Mouse (Mus musculus) CH12.LX (cell line): ENCODE results near the gene Apopt1. TPM values are rescaled to one million over a fixed set of nuclear protein-coding genes. Genes with fewer than 3 reads are reported as not detected.

Source experiments
- DNase-seq: peaks from one replicate; pipeline ENCODE4 v3.0.0-alpha.2; 2013; ENCODE audit errors: extremely low read depth
- H3K27ac ChIP-seq: 2 replicates; pipeline ENCODE4 v1.5.1; 2012; ENCODE audit warnings: low read depth, mild to moderate bottlenecking, control low read depth, moderate library complexity; ENCODE audit not compliant: insufficient read depth
- H3K27me3 ChIP-seq: replicated peaks from 2 replicates; pipeline ENCODE3; 2012; ENCODE audit warnings: inconsistent platforms
- H3K36me3 ChIP-seq, 2 experiments: replicated peaks in 1 of 2; 2 replicates each; pipeline versions ENCODE3 to v1.6.1; 2012; ENCODE audit warnings: inconsistent platforms in 1 of 2, low read length in 1 of 2, mild to moderate bottlenecking in 1 of 2, mixed read lengths in 1 of 2, moderate library complexity in 1 of 2; ENCODE audit not compliant: control insufficient read depth in 1 of 2, insufficient read depth in 1 of 2
- H3K4me1 ChIP-seq, 2 experiments: 2 replicates each; pipeline ENCODE4 v1.6.1; 2012; ENCODE audit warnings: inconsistent platforms in 1 of 2, moderate library complexity in 1 of 2; ENCODE audit not compliant: insufficient read depth in 2 of 2, control insufficient read depth in 1 of 2
- H3K4me2 ChIP-seq: 2 replicates; pipeline ENCODE4 v1.6.1; 2012; ENCODE audit warnings: low read depth, mild to moderate bottlenecking, control low read depth; ENCODE audit not compliant: poor library complexity, insufficient read depth, severe bottlenecking
- H3K4me3 ChIP-seq, 3 experiments: fragments of 150-350 bp in 1 of 3; sonication (generic) in 1 of 3; replicated peaks in 1 of 3; 2 replicates each; pipeline versions ENCODE3 to v1.5.1; 2011 to 2012; ENCODE audit warnings: low read depth in 2 of 3, low read length in 2 of 3, mild to moderate bottlenecking in 2 of 3, moderate library complexity in 2 of 3, control low read depth in 1 of 3, improper control_type of control experiment in 1 of 3, inconsistent platforms in 1 of 3, mixed read lengths in 1 of 3; ENCODE audit not compliant: poor library complexity in 1 of 3
- H3K79me2 ChIP-seq: replicated peaks from 2 replicates; pipeline ENCODE4 v1.6.1; 2012; ENCODE audit warnings: mild to moderate bottlenecking, moderate library complexity; ENCODE audit not compliant: control insufficient read depth, poor library complexity, insufficient read depth, severe bottlenecking; ENCODE audit errors: extremely low read depth
- H3K9ac ChIP-seq: 2 replicates; pipeline ENCODE4 v1.6.1; 2012; ENCODE audit warnings: low read depth, mild to moderate bottlenecking, control low read depth, moderate library complexity; ENCODE audit not compliant: insufficient read depth
- H3K9me3 ChIP-seq: replicated peaks from 2 replicates; pipeline ENCODE3; 2012; ENCODE audit warnings: low read length, inconsistent platforms, mixed read lengths
- CHD1 ChIP-seq: IDR thresholded peaks from 2 replicates; pipeline ENCODE4 v1.6.1; 2012; ENCODE audit warnings: low read depth, low read length, improper control_type of control experiment, inconsistent platforms
- CHD2 ChIP-seq: IDR thresholded peaks from 2 replicates; pipeline ENCODE4 v1.6.1; 2011; ENCODE audit warnings: low read length, improper control_type of control experiment
- CTCF ChIP-seq, 2 experiments: IDR thresholded peaks in 1 of 2; conservative IDR thresholded peaks in 1 of 2; 2 replicates each; pipeline ENCODE4 v1.5.1; 2011 to 2012; ENCODE audit warnings: low read depth in 2 of 2, low read length in 2 of 2, improper control_type of control experiment in 1 of 2, inconsistent platforms in 1 of 2, mild to moderate bottlenecking in 1 of 2, moderate library complexity in 1 of 2
- ELF1 ChIP-seq: IDR thresholded peaks from 2 replicates; pipeline ENCODE4 v1.6.1; 2014; ENCODE audit warnings: low read depth, mild to moderate bottlenecking, inconsistent platforms, low read length, improper control_type of control experiment
- GABPA ChIP-seq: IDR thresholded peaks from 2 replicates; pipeline ENCODE4 v1.6.1; 2012; ENCODE audit warnings: low read depth, low read length, improper control_type of control experiment, inconsistent platforms; ENCODE audit not compliant: insufficient replicate concordance
- IRF4 ChIP-seq: IDR thresholded peaks from 2 replicates; pipeline ENCODE4 v1.6.1; 2014; ENCODE audit warnings: low read depth, mild to moderate bottlenecking, inconsistent platforms, low read length, improper control_type of control experiment
- JUN ChIP-seq: IDR thresholded peaks from 2 replicates; pipeline ENCODE4 v1.6.1; 2011; ENCODE audit warnings: low read depth, mild to moderate bottlenecking, low read length, improper control_type of control experiment, moderate library complexity; ENCODE audit not compliant: insufficient read depth
- JUND ChIP-seq: conservative IDR thresholded peaks from 2 replicates; pipeline ENCODE4 v1.6.1; 2011; ENCODE audit warnings: low read depth, low read length, improper control_type of control experiment
- MEF2A ChIP-seq: IDR thresholded peaks from 2 replicates; pipeline ENCODE4 v1.6.1; 2014; ENCODE audit warnings: low read depth, mild to moderate bottlenecking, inconsistent platforms, low read length, improper control_type of control experiment, borderline replicate concordance
- MYC ChIP-seq: IDR thresholded peaks from 2 replicates; pipeline ENCODE4 v1.6.1; 2011; ENCODE audit warnings: low read depth, mild to moderate bottlenecking, improper control_type of control experiment, low read length
- RAD21 ChIP-seq: IDR thresholded peaks from 2 replicates; pipeline ENCODE4 v1.6.1; 2011; ENCODE audit warnings: low read depth, mild to moderate bottlenecking, low read length, improper control_type of control experiment, moderate library complexity
- RCOR1 ChIP-seq: conservative IDR thresholded peaks from 2 replicates; pipeline ENCODE4 v1.6.1; 2012; ENCODE audit warnings: low read depth, mild to moderate bottlenecking, inconsistent platforms, low read length, improper control_type of control experiment
- SIN3A ChIP-seq: IDR thresholded peaks from 2 replicates; pipeline ENCODE4 v1.6.1; 2012; ENCODE audit warnings: low read length, improper control_type of control experiment, inconsistent platforms
- SMC3 ChIP-seq: IDR thresholded peaks from 2 replicates; pipeline ENCODE4 v1.6.1; 2011; ENCODE audit warnings: low read depth, low read length, improper control_type of control experiment
- TBP ChIP-seq: conservative IDR thresholded peaks from 2 replicates; pipeline ENCODE4 v1.6.1; 2011; ENCODE audit warnings: low read depth, low read length, improper control_type of control experiment
- TCF12 ChIP-seq: IDR thresholded peaks from 2 replicates; pipeline ENCODE4 v1.6.1; 2014; ENCODE audit warnings: low read depth, mild to moderate bottlenecking, inconsistent platforms, low read length, improper control_type of control experiment
- USF2 ChIP-seq: conservative IDR thresholded peaks from 2 replicates; pipeline ENCODE4 v1.6.1; 2011; ENCODE audit warnings: low read depth, low read length, improper control_type of control experiment
- ZMIZ1 ChIP-seq: IDR thresholded peaks from 2 replicates; pipeline ENCODE4 v1.6.1; 2012; ENCODE audit warnings: low read depth, mild to moderate bottlenecking, inconsistent platforms, low read length, improper control_type of control experiment
- ZNF384 ChIP-seq: IDR thresholded peaks from 2 replicates; pipeline ENCODE4 v1.6.1; 2012; ENCODE audit warnings: low read depth, low read length, improper control_type of control experiment, inconsistent platforms
- dilution Hi-C: fragments of 300-500 bp; cut with MboI; formaldehyde crosslinking; loops from 2 replicates; pipeline ENCODE4 v1.14.3; 2020; ENCODE audit warnings: low sequenced_read_pairs; ENCODE audit not compliant: extremely low pct_unique_long_range_greater_than_20kb, extremely low pct_ligation_motif_present
- in situ Hi-C: fragments of 300-500 bp; cut with MboI; formaldehyde crosslinking; loops from 3 replicates; pipeline ENCODE4 v1.14.3; 2019; ENCODE audit warnings: low sequenced_read_pairs, low pct_ligation_motif_present, low pct_unique_long_range_greater_than_20kb, mixed read lengths
- polyA plus RNA-seq: library from polyadenylated mRNA; unstranded; fragments of >175 nt; gene quantifications from 2 replicates; pipeline ENCODE4 v1.2.1, GENCODE M21; 2012; ENCODE audit warnings: low read depth; ENCODE audit not compliant: insufficient read length
- total RNA-seq, 2 experiments: library from RNA; depleted of rRNA; stranded (reverse); fragments of 300-350 nt in 1 of 2; fragments of >200 nt in 1 of 2; gene quantifications; 2 replicates each; pipeline ENCODE4 v1.2.3; 2012 to 2014

Gene Apopt1
- total and polyA plus RNA-seq, 3 experiments, result 36.0 to 49.1 (median 43.6) TPM

DNA sequence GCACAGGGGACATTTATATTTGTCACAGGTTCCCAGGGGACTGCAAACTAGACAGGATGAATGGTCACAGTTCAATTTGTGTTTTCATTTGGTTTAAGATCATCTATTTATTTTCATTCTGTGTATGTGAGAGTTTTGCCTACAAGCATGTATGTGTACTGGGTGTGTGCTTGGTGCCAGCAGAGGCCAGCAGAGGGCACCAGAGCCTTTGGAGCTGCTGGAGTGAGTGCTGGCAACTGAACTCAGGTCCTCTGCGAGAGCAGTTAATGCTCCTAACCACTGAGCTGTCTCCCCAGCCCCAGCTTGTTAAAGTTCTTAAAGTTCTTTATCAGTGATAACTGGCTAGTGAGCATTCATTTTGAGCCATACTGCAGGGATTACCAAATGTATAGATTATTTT is 66.5 kb downstream of the Apopt1 start:
- peaks cover 0 to 11% of the 10 kb centered on the region in 2 experiments; a peak in 1 of 4 replicates for H3K4me1 ChIP-seq
- DNase-seq, result no peak
- H3K27ac ChIP-seq, result no peak overlapping the region
- in situ Hi-C loops (no loop called here), dilution Hi-C loops (no loop called here)
- no peak overlapping the region for H3K9ac ChIP-seq
- peaks cover 10% of the 10 kb centered on the region for H3K9me3 ChIP-seq
- no peaks in the 10 kb centered on the region for H3K79me2 ChIP-seq
- no peak overlapping the region for H3K4me2 ChIP-seq
- H3K27me3 ChIP-seq, result no peaks in the 10 kb centered on the region
- H3K36me3 ChIP-seq, result peaks cover 81 to 95% of the 10 kb centered on the region in 2 experiments
- TF ChIP-seq CTCF (conservative IDR thresholded peaks at IDR 0.05 in 1 of 2, IDR thresholded peaks at IDR 0.05 in 1 of 2; ENCODE audit: low read depth in 2 of 2, low read length in 2 of 2), result peak in 1 of 2 experiments; percentile 40; a peak in 2 of 4 replicates
- TF ChIP-seq CHD1, result no peak
- TF ChIP-seq ELF1, result no peak
- TF ChIP-seq RAD21, result peak; percentile 33
- TF ChIP-seq MEF2A, result no peak
- TF ChIP-seq MYC, result no peak
- no peak for TF ChIP-seq ZMIZ1
- TF ChIP-seq SMC3, result peak; percentile 23
- H3K4me3 ChIP-seq, result no peak overlapping the region

DNA sequence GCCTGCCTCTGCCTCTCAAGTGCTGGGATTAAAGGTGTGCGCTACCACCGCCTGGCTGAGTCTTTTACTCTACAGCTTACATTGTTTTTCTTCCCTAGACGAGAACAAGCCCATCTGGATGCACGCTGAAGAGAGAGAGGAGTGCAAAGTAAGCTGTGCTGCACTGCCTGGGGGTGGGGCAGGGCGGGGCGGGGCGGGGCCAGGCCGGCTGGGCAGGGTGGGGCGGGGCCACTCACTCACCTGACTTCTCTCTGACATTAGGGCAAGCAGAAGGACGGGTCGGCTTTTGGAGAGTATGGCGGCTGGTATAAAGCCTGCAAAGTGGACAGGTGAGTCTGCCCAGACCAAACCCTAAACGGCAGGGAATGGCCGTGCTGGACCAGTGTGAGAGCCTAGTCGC is 72.1 kb downstream of the Apopt1 start:
- dilution Hi-C loops, result no loop called here
- no peak for DNase-seq

More for the DNA sequence above, 72.1 kb downstream of the Apopt1 start:
- no peak overlapping the region for H3K4me2 ChIP-seq
- H3K4me3 ChIP-seq, result no peak overlapping the region
- H3K9ac ChIP-seq, result no peak overlapping the region
- H3K9me3 ChIP-seq, result no peaks in the 10 kb centered on the region
- no peaks in the 10 kb centered on the region for H3K27me3 ChIP-seq
- no peak for TF ChIP-seq TCF12
- no peak for TF ChIP-seq ELF1
- TF ChIP-seq TBP, result no peak
- TF ChIP-seq JUND, result no peak
- no peak for TF ChIP-seq CTCF (conservative IDR thresholded peaks at IDR 0.05 in 1 of 2, IDR thresholded peaks at IDR 0.05 in 1 of 2; ENCODE audit: low read depth in 2 of 2, low read length in 2 of 2)
- no peak for TF ChIP-seq SMC3
- no peak for TF ChIP-seq JUN
- TF ChIP-seq USF2, result no peak
- no peak for TF ChIP-seq RCOR1
- TF ChIP-seq CHD1, result no peak
- TF ChIP-seq RAD21, result no peak
- TF ChIP-seq SIN3A, result no peak
- TF ChIP-seq GABPA, result no peak
- no peak for TF ChIP-seq IRF4
- TF ChIP-seq ZNF384, result no peak
- TF ChIP-seq ZMIZ1, result no peak
- TF ChIP-seq CHD2, result no peak
- TF ChIP-seq MYC, result no peak
- no peak overlapping the region for H3K27ac ChIP-seq
- peaks cover 80 to 94% of the 10 kb centered on the region in 2 experiments for H3K36me3 ChIP-seq
- in situ Hi-C loops, result no loop called here
- peaks cover 0 to 10% of the 10 kb centered on the region in 2 experiments; a peak in 1 of 4 replicates for H3K4me1 ChIP-seq
- no peaks in the 10 kb centered on the region for H3K79me2 ChIP-seq
